Mouse (Mus musculus) lung, adult 2 months (tissue): Measurements from ENCODE around the gene Kat2a.

Experiments
- CTCF ChIP-seq: fragments of 200-500 bp; IDR thresholded peaks from 2 replicates; pipeline ENCODE4 v1.5.1; 2011; ENCODE audit warnings: mild to moderate bottlenecking, low read length, control low read depth; ENCODE audit not compliant: insufficient read depth
- POLR2A ChIP-seq: fragments of 200-500 bp; IDR thresholded peaks from 2 replicates; pipeline ENCODE4 v1.6.1; 2011; ENCODE audit warnings: low read depth, mild to moderate bottlenecking, control low read depth, low read length, borderline replicate concordance; ENCODE audit errors: extremely low read depth

DNA sequence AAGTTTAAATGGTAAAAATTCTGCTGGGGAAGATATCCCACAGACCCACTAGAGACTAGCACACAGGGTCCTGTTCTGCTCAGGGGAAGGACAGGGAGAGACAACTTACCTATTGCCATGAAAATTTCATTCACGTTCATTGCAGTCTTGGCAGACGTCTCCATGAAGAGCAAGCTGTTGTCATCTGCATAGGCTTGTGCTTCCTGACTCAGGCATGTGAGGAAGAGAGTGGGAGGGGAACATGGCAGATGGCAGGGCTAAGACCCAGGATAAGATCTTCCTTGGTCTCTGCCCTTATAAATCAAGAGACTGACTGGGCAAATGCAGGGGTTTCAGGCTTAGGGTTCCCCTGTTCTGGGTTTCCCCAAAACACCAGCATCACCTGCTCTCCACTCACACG is 4.4 kb upstream of the Kat2a start:
- TF ChIP-seq POLR2A: no peak
- TF ChIP-seq CTCF: no peak
